ENCODE assay signal across 13 mouse cellular contexts in genomic region chr19:30215736-30216135, GRCm38 (mm10). TPM values are rescaled to one million over a fixed set of nuclear protein-coding genes. Genes with fewer than 3 reads are reported as not detected.
A peak's percentile ranks its signal among the peaks of the same experiment; 100 is the strongest.
DNase-seq lines count a peak whose midpoint lies in the region; ATAC-seq and TF ChIP-seq lines count a peak whose summit lies in the region.
"Not testable (repeated sequence)": the region's sequence is repeated elsewhere in the genome, so short reads cannot be mapped to it uniquely, and the experiment has no call there.
"Had no signal": no experiment of that assay in that cellular context is flagged by ENCODE, and none has a peak within 500 bp of the region (broad histone marks: within the 10 kb centered on the region; RNA-seq: fewer than 3 reads in every experiment).

No protein-coding gene starts in this region.

- not testable (repeated sequence) for H3K27ac ChIP-seq in heart, embryonic 10.5 days; intestine, embryonic 14.5 days (ENCODE audit: low read depth); limb, embryonic 10.5 days; liver, embryonic 11.5 days (ENCODE audit: low read depth, low read length); testis, adult 2 months (ENCODE audit: control insufficient read depth, insufficient read depth, low read depth, low read length)

- not testable (repeated sequence) for H3K9me3 ChIP-seq in heart, embryonic 10.5 days; intestine, embryonic 14.5 days (ENCODE audit: control insufficient read depth, low read length); limb, embryonic 10.5 days (replicated peaks); liver, embryonic 11.5 days (ENCODE audit: control insufficient read depth, low read length)

- H3K27me3 ChIP-seq in heart, embryonic 10.5 days (ENCODE audit: insufficient read depth, poor library complexity, severe bottlenecking); intestine, embryonic 14.5 days (replicated peaks; ENCODE audit: control insufficient read depth, insufficient read depth, low read length); limb, embryonic 10.5 days (ENCODE audit: low read depth, poor library complexity, severe bottlenecking); liver, embryonic 11.5 days (replicated peaks; ENCODE audit: control insufficient read depth, insufficient read depth, low read length); testis, adult 2 months (ENCODE audit: control insufficient read depth, insufficient read depth, low read length): not testable (repeated sequence)

- 56% methylated on average over 2 of the region's 2 CpGs for WGBS in heart, embryonic 10.5 days
- 73% methylated on average over 2 of the region's 2 CpGs for WGBS in intestine, embryonic 14.5 days
- WGBS in limb, embryonic 10.5 days, result 65% methylated on average over 2 of the region's 2 CpGs
- 55% methylated on average over 2 of the region's 2 CpGs for WGBS in liver, embryonic 11.5 days

- not testable (repeated sequence) for H3K4me2 ChIP-seq in intestine, embryonic 14.5 days (ENCODE audit: low read length); liver, embryonic 11.5 days

- not testable (repeated sequence) for TF ChIP-seq POLR2A in testis, adult 2 months (IDR thresholded peaks at IDR 0.05; ENCODE audit: control insufficient read depth, low read depth, low read length)

- H3K4me1 ChIP-seq in heart, embryonic 10.5 days; intestine, embryonic 14.5 days (replicated peaks; ENCODE audit: control insufficient read depth, insufficient read depth, low read length); limb, embryonic 10.5 days; liver, embryonic 11.5 days (replicated peaks; ENCODE audit: control insufficient read depth, insufficient read depth, low read length); testis, adult 2 months (ENCODE audit: control insufficient read depth, insufficient read depth, low read length): not testable (repeated sequence)

- not testable (repeated sequence) for H3K36me3 ChIP-seq in heart, embryonic 10.5 days; intestine, embryonic 14.5 days (ENCODE audit: control insufficient read depth, insufficient read depth, low read length); limb, embryonic 10.5 days; liver, embryonic 11.5 days (ENCODE audit: control insufficient read depth, insufficient read depth, low read length); testis, adult 2 months (ENCODE audit: control insufficient read depth, insufficient read depth, low read length)

- not testable (repeated sequence) for H3K9ac ChIP-seq in intestine, embryonic 14.5 days (ENCODE audit: low read length); liver, embryonic 11.5 days (ENCODE audit: low read depth, low read length)

- not testable (repeated sequence) for ATAC-seq in intestine, embryonic 14.5 days (replicated peaks; ENCODE audit: low FRiP score, low TSS enrichment, low read depth); liver, embryonic 11.5 days (replicated peaks; ENCODE audit: low FRiP score)

- not testable (repeated sequence) for H3K4me3 ChIP-seq in heart, embryonic 10.5 days; intestine, embryonic 14.5 days (ENCODE audit: low read depth, low read length); limb, embryonic 10.5 days; liver, embryonic 11.5 days (ENCODE audit: low read depth, low read length)
- peak overlapping the region; percentile 0; the same call in 1 of the 2 replicates for H3K4me3 ChIP-seq in testis, adult 2 months (ENCODE audit: control insufficient read depth, low read depth, low read length)

- DNase-seq in heart, adult 11 months, result peak; percentile 69
- peak; percentile 70 for DNase-seq in heart, embryonic 10.5 days (ENCODE audit: low spot score)
- DNase-seq in intestine, embryonic 14.5 days (ENCODE audit: low spot score), result peak; percentile 27
- peak; percentile 18 for DNase-seq in limb, embryonic 10.5 days (ENCODE audit: low spot score)
- DNase-seq in liver, embryonic 11.5 days (ENCODE audit: low spot score), result peak; percentile 26

- TF ChIP-seq CTCF in testis, adult 2 months (IDR thresholded peaks at IDR 0.05; ENCODE audit: control insufficient read depth, insufficient read depth, insufficient replicate concordance, low read depth, low read length), result not testable (repeated sequence)

RNA-seq across cellular contexts. Expression of gene Mbl2, which starts 17.0 kb away (rescaled TPM):
- 0.13 and 0.14 TPM in 2 replicates for polyA plus RNA-seq in heart, embryonic 10.5 days (2016; fragmentation: Nextera tagmentation; extraction: Ambion mirVana)
- polyA plus RNA-seq in intestine, embryonic 14.5 days (2014; fragmentation: Nextera tagmentation; extraction: Ambion mirVana), result not detected in 2 replicates
- polyA plus RNA-seq in limb, embryonic 10.5 days (2016; fragmentation: Nextera tagmentation; extraction: Ambion mirVana), result not detected in 2 replicates
- polyA plus RNA-seq in liver, embryonic 11.5 days (2014; fragmentation: Nextera tagmentation; extraction: Ambion mirVana), result 0.17 and 0.21 TPM in 2 replicates
- not detected in 2 replicates for polyA plus RNA-seq in testis, adult 2 months (2012; rRNA removed)
- polyA plus RNA-seq: activated CD4-positive, CD25-positive, alpha-beta regulatory T cell, adult 4 months; adrenal gland, adult 2 months; brain, embryonic 14.5 days; C2C12; CD4-positive, CD25-positive, alpha-beta regulatory T cell, adult 4 months; G1E; Patski had no signal

RNA-seq across cellular contexts. Expression of gene Gldc, which starts 40.5 kb away (rescaled TPM):
- polyA plus RNA-seq in heart, embryonic 10.5 days (2016; fragmentation: Nextera tagmentation; extraction: Ambion mirVana), result 9.4 and 12.7 TPM in 2 replicates
- polyA plus RNA-seq in intestine, embryonic 14.5 days (2014; fragmentation: Nextera tagmentation; extraction: Ambion mirVana), result 2.4 and 2.9 TPM in 2 replicates
- polyA plus RNA-seq in limb, embryonic 10.5 days (2016; fragmentation: Nextera tagmentation; extraction: Ambion mirVana), result 13.9 and 20.0 TPM in 2 replicates
- 22.2 and 24.7 TPM in 2 replicates for polyA plus RNA-seq in liver, embryonic 11.5 days (2014; fragmentation: Nextera tagmentation; extraction: Ambion mirVana)
- polyA plus RNA-seq in testis, adult 2 months (2012; rRNA removed), result 3.6 and 6.4 TPM in 2 replicates
- polyA plus RNA-seq: G1E had no signal

Comparison
In these comparisons a context has a peak if more than half of its experiments do, and no peak if none do; other contexts are left out.
1. DNase-seq: peak in every context shown above with its lines; median percentile 70 in heart, embryonic 10.5 days; 69 in heart, adult 11 months; 27 in intestine, embryonic 14.5 days; 26 in liver, embryonic 11.5 days; 18 in limb, embryonic 10.5 days.